Mouse (Mus musculus) layer of hippocampus, adult 8-10 months (tissue): ENCODE measurements around the gene Fbxw21. TPM values are rescaled to one million over a fixed set of nuclear protein-coding genes. Genes with fewer than 3 reads are reported as not detected.
A peak's percentile ranks its signal among the peaks of the same experiment; 100 is the strongest.

Experiments
- DNase-seq, 2 experiments: peaks; one replicate each; pipeline ENCODE4 v3.0.0; 2022; ENCODE audit warnings: low spot score in 2 of 2
- total RNA-seq, 4 experiments: library from RNA; stranded (reverse); gene quantifications; 2 replicates each; pipeline ENCODE4 v1.2.4; 2022

Gene Fbxw21
- total RNA-seq, 4 experiments from 2014 or later: not detected

DNA sequence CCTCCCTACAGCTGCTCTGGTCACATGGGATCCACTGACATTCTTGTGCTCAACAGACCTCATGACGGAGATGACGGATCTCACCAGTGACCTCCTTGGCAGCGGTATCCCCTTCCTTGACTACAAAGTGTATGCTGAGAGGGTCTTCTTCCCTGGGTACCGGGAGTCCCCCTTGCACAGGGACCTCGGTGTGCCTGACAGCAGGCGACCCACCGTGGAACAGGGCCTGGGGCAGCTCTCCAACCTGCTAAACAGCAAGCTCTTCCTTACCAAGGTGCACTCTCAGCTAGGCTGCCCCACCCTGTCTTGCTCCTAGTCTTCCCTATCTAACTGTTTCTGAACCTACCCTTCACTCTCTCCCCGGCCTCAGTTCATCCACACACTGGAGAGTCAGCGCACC, 50.2 kb downstream of the Fbxw21 start:
- no peak for DNase-seq

GRCm38 (mm10) chr9:109111101-109111500, 50.7 kb downstream of the Fbxw21 start:
- no peak for DNase-seq

DNA sequence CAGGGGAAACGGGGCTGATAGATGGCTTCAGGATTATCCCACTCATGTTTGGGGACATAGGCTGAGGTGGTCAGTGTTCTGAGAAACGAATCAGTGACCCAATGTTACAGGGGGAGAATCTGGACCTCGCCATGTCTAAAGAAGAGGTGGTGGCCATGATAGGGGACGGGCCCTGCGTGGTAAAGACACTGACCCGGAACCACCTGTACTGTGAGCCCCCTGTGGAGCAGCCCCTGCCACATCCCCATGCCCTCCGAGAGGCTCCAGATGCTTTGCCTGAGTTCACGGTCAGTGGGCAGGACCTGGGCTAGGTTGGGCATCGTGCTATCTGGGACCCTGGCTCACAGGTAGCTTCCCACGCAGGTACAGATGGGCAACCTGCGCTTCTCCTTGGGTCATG, 51.6 kb downstream of the Fbxw21 start:
- no peak for DNase-seq

DNA sequence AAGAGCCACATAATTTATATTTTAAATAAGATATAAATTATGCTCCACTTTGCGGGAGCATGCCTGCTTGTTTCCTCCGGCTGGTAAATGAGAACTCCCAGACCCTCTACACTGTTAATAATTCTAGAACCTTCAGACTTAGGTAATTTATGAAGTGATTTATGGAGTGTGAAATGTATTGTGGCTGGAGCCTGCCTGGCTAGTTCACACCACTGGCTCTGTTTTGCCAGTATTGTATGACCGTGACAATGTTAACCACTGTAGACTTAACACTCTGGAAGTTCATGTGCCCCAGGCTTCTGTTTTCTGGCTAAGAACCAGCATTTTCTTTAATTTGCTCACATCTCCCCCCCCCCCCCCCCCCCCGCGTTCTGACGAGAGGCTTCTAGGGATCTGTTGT, 54.5 kb downstream of the Fbxw21 start:
- no peak for DNase-seq

DNA sequence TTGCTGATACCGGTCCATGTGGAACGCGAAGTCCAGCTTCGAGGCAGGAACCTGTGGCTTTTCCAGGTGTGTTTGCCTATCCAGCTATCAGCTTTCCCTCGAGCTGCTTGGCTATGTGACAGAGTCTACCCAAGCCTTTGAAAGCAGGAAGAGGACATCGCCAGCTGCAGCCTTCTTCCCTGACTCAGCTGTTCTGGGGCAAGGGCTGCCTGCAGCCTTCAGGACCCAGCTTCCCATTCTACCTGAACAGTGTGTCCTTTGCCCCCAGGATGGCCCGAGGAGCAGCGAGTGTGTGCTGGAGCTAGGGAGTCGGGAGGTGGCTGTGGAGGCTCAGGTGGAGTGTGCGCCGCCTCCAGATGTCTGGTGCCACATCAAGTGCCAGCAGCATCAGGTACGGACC, 56.2 kb downstream of the Fbxw21 start:
- DNase-seq: no peak

DNA sequence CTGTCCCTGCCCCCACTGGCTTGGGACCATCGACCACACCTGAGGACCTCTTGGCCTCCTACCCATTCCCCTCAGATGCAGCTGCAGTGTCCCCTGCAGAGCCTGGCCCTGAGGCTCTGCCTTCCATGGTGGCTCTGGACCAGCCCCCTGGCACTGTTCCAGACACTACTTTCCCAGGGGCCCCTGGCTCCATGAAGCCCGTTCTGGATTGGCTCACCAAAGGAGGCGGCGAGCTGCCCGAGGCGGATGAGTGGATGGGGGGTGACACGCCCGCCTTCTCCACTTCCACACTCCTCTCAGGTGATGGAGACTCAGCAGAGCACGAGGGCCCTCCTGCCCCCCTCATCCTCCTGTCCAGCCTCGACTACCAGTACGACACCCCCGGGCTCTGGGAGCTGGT, 56.8 kb downstream of the Fbxw21 start:
- DNase-seq: no peak

- DNase-seq: no peak
Measured at GRCm38 (mm10) chr9:109104083-109104482, 57.8 kb downstream of the Fbxw21 start.

DNA sequence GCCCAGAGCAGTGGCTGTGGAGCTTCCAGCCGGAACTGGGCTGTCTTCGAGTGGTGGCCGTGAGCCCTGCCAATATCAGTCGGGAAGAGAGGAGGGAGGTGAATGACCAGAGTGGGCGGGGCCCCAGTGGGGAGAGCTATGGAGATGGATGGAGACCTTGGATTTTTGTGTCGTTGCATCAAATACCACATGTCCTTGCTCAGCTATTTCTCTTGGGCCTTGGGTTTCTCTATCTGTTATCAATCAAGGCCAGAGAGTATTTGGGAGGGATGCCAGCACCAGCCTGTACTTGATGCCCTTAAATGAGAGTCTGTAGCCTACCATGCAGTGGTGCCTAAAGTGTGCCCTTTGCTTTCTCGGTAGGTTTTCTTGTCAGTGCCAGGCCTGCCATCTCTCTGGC, 58.6 kb downstream of the Fbxw21 start:
- no peak for DNase-seq

- DNase-seq: no peak
Measured at GRCm38 (mm10) chr9:109102541-109102940, 59.3 kb downstream of the Fbxw21 start.

DNA sequence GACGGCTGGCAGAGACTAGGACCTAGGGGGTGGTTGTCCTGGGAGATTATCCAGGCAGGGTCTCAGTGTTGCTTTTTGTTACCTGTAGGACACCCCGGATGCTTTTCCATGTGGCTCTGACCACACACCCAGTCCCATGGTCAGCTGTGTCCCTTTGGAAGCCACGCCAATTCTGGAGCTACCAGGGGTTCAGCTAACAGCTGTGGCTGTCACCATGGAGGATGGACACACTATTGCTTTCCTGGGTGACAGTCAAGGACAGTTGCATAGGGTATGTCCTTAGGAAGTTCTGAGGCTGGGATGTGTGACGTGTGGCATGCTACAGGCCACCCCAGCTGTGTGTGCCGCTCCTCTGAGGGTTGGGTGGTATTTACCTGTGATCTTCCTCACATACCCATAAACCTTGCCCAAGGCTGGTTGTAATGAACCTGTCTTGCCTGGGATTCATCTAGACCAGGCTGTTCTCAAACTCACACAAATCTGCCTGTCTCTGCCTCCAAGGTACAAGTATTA, 59.9 kb downstream of the Fbxw21 start:
- DNase-seq: no peak

DNA sequence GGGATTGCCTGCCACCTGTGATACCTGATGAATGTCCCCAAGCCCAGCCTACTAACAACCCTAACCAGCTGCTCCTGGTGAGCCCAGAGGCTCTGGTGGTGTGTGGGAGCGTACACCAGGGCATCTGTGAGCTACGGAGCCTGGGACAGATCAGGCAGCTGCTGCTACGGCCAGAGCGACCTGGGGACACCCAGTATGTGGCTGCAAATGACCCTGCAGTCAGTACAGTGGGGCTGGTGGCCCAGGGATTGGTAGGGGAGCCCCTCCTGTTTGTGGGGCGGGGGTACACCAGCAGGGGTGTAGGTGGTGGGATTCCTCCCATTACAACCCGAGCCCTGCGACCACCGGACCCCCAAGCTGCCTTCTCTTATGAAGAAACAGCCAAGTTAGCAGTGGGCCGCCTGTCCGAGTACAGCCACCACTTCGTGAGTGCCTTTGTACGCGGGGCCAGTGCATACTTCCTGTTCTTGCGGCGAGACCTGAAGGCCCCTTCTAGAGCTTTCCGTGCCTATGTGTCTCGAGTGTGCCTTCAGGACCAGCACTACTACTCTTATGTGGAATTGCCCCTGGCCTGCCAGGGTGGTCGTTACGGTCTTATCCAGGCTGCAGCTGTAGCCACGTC, 61.4 kb downstream of the Fbxw21 start:
- no peak for DNase-seq

- DNase-seq: peak in 1 of 2 experiments; percentile 47
Measured at GRCm38 (mm10) chr9:109098969-109099368, 62.9 kb downstream of the Fbxw21 start.

GRCm38 (mm10) chr9:109098366-109098765, 63.5 kb downstream of the Fbxw21 start:
- DNase-seq: no peak

DNA sequence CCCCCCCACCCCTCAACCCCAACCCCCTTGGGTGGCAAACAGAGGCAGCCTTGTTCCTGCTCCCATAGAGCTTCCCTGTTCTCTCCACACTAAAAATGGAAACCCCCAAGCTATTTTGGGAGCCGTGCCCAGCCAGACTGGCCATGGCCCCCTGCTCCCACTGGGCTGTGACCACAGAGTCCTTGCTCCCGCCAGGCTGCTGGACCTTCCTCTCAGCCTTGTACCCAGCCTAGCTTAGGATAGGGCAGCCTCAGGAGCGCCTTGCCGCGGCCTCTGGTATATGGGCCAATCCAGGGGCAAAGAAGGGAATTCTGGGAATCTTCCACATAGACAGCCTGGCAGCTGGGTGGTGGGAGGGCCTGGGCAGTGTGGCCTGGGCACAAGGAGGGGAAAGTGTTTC, 64.0 kb downstream of the Fbxw21 start:
- DNase-seq: peak; percentile 82 to 88

DNA sequence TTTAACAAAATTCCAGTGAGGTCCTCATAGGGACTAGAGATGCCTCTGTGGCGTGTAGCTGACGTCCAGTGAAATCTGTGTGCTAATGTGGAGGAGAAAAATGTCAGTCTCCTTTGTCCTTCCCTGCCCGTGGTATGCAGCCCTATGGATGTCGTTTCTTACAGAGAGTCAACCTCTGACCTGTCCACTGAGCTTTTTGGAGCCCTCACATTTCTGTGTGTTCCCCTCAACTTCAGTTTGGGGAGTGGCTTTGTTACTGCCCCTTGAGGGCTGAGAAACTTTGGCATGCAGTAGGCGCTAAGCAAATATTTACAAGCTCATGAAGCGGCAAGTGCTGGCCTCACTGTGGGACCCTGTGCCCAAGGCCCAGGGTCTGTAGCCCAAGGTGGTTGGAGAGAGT, 64.5 kb downstream of the Fbxw21 start:
- no peak for DNase-seq

DNA sequence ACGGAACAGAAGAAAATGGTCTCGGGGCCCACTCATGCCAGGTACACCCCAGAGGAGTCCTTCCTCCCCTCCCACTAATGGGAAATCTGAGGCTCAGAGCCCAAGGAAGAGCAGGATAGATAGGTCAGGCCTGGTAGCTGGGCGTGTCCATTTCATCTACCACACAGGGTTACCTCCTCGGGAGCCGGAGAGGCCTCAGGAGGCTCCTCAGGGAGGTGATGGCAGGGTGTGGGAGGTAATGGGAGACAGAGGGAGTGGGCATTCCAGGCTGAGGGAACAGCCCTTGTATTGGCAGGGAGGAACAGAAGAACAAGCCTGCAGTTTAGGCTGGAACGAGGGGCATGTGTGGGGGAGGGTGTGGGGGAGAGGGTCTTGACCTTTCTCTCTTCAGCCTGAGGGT, 65.0 kb downstream of the Fbxw21 start:
- DNase-seq: no peak

GRCm38 (mm10) chr9:109096251-109096661, 65.6 kb downstream of the Fbxw21 start:
- no peak for DNase-seq

GRCm38 (mm10) chr9:109095137-109095982, 66.5 kb downstream of the Fbxw21 start, which contains the start of gene Plxnb1:
Gene Plxnb1, plus strand, starts transcription at chr9:109095389.
- peak in 1 of 2 experiments; percentile 60 for DNase-seq

DNA sequence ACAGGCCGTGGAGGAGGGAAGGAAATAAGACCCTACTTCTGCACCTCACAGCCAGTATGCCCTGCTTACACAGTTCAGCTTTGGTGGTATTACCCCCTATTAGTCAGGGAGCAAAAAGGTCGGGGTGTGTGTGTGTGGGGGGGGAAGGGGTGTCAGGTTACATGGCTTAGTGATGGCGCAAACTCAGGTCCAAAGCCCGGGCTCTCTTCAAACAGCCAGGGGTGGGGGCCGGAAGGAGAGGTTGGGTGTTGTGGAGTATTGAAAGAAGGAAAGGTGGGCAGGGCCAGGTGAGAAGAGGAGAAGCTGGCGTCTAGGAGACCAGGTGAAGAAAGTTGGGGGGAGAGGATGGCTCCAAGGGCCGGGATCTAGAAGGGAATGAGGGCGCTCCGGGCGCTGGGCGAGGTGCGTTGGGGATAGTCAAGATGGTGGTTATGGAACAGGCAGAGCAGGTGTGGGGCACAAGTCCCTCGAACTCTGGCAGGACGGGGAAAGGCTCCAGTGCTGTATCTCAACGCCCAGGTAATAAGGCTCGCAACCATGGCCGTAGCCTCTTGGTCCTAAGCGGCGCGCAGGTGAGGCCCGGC, 67.2 kb downstream of the Fbxw21 start:
- DNase-seq: no peak

DNA sequence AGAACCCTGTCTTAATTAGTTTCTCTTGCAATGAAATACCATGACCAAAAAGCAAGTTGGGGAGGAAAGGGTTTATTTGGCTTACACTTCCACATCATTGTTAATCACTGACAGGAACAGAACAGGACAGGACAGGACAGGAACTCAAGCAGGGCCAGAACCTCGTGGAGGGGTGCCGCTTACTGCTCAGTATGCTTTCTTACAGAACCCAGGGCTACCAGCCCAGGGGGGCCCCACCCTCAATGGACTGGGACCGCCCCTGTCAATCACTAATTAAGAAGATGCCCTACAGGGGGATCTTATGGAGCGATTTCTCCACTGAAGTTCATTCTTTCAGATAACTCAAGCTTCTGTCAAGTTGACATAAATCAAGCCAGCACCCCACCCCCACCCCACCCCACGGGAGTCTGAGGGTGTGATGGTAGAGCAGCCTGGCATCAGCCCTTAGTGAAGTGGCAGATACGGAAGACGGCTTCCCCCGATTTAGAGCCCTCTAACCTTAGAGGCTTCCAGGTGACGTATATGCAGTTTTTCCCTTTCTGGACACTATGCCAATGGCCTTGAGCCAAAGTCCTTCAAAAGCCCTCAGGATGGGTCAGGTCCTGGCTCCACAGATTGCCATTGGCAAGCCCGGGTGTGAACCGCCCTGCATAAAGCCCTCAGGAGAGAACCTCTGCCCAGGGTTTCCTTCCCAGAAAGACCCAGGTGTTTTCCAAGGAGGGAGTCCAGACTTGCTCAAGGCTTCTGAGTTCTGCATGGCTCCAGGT, 67.9 kb downstream of the Fbxw21 start:
- no peak for DNase-seq

DNA sequence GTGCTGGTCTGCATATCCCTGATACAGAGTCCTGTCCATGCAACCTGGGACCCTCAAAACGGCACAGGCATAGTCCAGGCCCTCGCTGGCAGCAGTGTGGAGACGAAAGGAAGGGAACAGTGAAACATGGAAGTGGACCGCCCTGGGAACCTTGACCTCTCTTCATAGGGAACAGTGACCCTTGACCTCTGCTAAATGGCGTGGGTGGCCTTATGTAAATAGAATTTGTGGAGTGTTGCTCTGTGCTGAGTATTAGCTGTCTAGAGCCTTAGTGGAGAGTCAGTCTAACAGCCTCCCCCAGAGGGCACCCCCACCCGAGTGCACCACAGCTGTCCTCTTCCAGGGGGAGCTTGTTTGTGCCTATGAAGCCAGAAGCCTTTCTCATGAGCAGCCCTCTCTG, 69.0 kb downstream of the Fbxw21 start:
- DNase-seq: no peak

- DNase-seq: no peak
Measured at GRCm38 (mm10) chr9:109091802-109092201, 70.0 kb downstream of the Fbxw21 start.
